Mouse (Mus musculus): ENCODE measurements around the gene Dgki. TPM values are rescaled to one million over a fixed set of nuclear protein-coding genes. Genes with fewer than 3 reads are reported as not detected.

Gene Dgki
- 0.56 and 0.59 TPM in 2 replicates for polyA plus RNA-seq (2016; fragmentation: Nextera tagmentation; extraction: Ambion mirVana)

DNA sequence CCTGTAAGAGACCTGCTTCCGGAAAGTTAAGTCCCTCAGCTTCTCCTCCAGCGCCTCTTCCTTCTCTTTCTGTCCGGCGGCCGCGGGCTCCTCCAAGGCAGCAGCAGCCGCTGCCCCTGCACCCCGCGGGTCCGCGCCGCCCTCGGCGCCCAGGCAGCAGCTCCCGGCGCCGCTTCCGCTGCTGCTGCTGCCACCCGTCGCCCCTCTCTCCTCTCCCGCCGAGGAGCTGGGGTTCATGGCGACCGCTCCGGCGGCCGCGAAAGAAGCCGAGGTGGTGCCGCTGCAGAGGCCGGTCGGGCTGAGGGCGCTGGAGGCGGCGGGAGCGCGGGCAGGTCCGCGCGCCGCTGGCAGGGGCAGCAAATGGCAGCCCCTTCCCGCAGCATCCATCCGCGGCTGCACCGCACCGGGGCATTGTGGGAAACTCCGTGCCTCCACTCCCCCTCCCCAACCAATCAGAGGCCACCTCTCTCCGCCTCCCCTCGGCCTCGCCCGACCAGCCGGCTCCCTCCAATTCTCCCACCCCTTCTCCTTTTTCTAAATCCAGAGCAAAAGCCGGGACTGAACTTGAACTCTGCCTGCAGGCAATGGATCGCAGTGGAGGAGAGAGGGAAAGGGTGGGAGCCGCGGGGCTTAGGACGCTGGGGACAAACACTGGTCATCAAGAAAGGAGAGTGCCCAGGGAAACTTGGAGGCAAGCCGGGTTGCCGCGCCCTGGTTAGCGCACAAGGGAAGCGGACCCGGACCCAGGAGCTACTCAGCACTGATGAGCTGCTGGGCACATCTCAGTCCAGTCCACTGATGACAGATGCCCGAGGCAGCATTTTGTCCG lies at the start of gene Dgki:
Gene Dgki, minus strand, starts transcription at position 623 of the 829 bp plus-strand sequence.
- H3K27ac ChIP-seq (replicated peaks) = peak within 1 kb of the TSS; percentile 79
- no peaks in the 10 kb centered on the region for H3K9me3 ChIP-seq
- H3K4me3 ChIP-seq = peak within 1 kb of the TSS; percentile 77
- WGBS = 1% methylated on average over 65 of the region's 65 CpGs
- peaks cover 73% of the 10 kb centered on the region for H3K27me3 ChIP-seq (replicated peaks; ENCODE audit: low read depth, poor library complexity, severe bottlenecking)
- H3K4me1 ChIP-seq = peaks cover 18% of the 10 kb centered on the region
- no peaks in the 10 kb centered on the region for H3K36me3 ChIP-seq (replicated peaks)
- peak; percentile 81 for DNase-seq (ENCODE audit: low spot score)

DNA sequence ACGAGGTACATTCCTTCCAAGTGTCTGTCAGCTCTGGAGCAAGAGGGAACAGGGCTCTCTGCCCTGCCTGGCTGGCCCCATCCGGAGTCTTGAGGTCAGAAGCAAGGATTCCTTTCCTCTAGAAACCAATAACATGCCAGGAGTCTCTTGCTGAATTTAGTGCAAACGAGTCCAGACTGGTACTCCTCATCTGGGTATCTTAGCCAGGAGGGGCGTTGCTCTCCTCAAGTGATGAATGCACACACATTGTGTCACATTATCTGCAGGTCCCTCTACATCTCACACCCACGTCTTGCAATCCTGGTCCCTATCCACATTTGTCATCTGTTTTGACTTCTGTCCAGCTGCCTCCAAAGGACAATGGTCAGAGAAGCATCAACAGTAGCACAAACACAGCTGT lies 47.6 kb upstream of the Dgki start:
- no peak for DNase-seq (ENCODE audit: low spot score)

DNA sequence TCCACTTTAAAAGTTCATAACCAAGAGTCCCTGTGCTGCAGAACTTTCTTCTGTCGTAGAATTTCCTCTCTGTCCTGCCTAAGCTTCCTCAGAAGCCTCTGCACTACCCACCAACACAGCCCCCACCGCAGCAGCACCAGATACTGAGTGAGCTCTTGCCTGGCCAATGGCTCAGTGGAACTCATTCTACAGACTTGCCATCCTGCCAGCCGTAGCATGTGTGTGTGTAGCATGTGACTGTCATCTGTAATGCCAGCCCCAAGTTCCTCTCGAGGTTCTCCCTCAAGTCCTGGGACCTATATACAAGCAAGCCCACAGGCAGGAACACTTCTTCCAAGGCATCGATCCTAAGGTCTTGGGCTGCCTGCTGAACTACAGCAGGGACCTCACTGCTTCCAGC lies 38.1 kb upstream of the Dgki start:
- H3K4me1 ChIP-seq = peaks cover 15% of the 10 kb centered on the region
- H3K36me3 ChIP-seq (replicated peaks) = peaks cover 30% of the 10 kb centered on the region
- WGBS = 90% methylated on average over 5 of the region's 5 CpGs
- 0 out of 2 replicates have a peak overlapping the region, but pooled peaks have one; percentile 6 for H3K27ac ChIP-seq (replicated peaks)
- no peak overlapping the region for H3K4me3 ChIP-seq
- DNase-seq (ENCODE audit: low spot score) = no peak
- no peaks in the 10 kb centered on the region for H3K27me3 ChIP-seq (replicated peaks; ENCODE audit: low read depth, poor library complexity, severe bottlenecking)
- H3K9me3 ChIP-seq = no peaks in the 10 kb centered on the region

More for the DNA sequence above, 47.6 kb upstream of the Dgki start:
- no peak overlapping the region for H3K27ac ChIP-seq (replicated peaks)
- H3K27me3 ChIP-seq (replicated peaks; ENCODE audit: low read depth, poor library complexity, severe bottlenecking) = no peaks in the 10 kb centered on the region
- H3K36me3 ChIP-seq (replicated peaks) = peaks cover 31% of the 10 kb centered on the region
- H3K4me1 ChIP-seq = peaks cover 4% of the 10 kb centered on the region; the same call in 1 of the 2 replicates
- H3K9me3 ChIP-seq = no peaks in the 10 kb centered on the region
- WGBS = 84% methylated on average over 5 of the region's 5 CpGs
- no peak overlapping the region for H3K4me3 ChIP-seq

DNA sequence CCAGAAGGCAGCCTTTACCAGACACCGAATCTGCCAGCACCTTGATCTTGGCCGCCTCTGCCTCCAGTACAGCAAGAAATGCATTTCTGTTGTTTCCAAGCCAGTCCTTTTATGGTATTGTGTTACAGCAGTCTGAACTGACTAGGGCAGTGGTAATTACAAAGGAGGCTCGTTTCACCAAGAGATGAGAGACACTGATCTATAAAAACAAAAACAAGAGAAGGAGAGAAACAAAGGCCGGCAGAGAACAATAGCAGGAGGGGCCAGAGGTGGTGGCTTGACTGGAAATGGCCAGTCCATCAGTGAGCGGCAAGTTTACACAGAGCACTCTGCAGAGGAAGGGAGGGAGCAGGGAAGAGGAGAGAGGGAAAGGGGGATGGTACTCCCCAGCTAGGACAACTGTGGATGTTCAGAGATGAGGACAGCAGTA lies 36.9 kb upstream of the Dgki start:
- H3K27ac ChIP-seq (replicated peaks) = peak overlapping the region; percentile 54
- 20% methylated on average over 5 of the region's 5 CpGs for WGBS
- H3K27me3 ChIP-seq (replicated peaks; ENCODE audit: low read depth, poor library complexity, severe bottlenecking) = no peaks in the 10 kb centered on the region
- H3K36me3 ChIP-seq (replicated peaks) = peaks cover 42% of the 10 kb centered on the region
- H3K4me1 ChIP-seq = peaks cover 15% of the 10 kb centered on the region
- H3K9me3 ChIP-seq = no peaks in the 10 kb centered on the region
- DNase-seq (ENCODE audit: low spot score) = peak; percentile 21
- no peak overlapping the region for H3K4me3 ChIP-seq

DNA sequence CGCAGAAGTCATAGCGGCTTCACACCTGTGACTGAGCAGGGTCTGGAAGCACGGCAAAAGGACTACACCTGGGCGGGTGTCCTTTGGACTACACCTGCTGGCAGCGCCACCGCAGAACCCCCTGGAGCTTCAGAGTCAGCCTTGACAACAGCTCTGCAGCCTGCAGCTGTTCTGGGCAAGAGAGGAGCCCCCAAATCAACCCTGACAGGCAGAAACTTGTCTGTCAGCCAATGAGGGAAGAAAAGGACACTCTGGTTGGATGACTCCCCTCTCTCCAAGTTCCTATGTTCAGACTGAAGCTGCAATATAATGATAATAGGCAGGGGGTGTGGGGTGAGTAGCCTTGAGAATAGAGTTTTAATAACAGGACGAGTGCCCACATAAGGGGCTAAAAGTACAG lies 36.4 kb upstream of the Dgki start:
- H3K4me3 ChIP-seq = no peak overlapping the region
- peaks cover 47% of the 10 kb centered on the region for H3K36me3 ChIP-seq (replicated peaks)
- H3K27ac ChIP-seq (replicated peaks) = peak overlapping the region; percentile 54; the same call in 1 of the 2 replicates
- no peaks in the 10 kb centered on the region for H3K27me3 ChIP-seq (replicated peaks; ENCODE audit: low read depth, poor library complexity, severe bottlenecking)
- H3K4me1 ChIP-seq = peaks cover 15% of the 10 kb centered on the region
- no peak for DNase-seq (ENCODE audit: low spot score)
- no peaks in the 10 kb centered on the region for H3K9me3 ChIP-seq
- 63% methylated on average over 7 of the region's 7 CpGs for WGBS

DNA sequence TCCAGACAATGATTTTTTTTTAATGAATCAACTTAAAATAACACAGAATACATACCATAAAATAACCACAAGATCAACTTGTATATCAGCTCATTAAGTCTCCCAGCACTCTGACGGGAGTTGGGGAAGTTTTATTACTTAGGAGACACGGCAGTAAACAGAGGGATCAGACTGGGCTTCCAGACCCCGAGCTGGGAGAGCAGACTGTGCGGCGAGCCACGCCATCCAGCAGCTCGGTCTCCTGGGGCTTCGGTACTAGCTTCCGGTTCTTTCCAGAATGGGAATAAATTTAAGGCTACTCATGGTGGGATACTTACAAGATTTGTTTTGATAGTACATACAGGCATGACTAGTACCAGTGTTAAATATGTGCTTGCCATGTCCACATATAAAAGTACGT lies 32.9 kb upstream of the Dgki start:
- H3K36me3 ChIP-seq (replicated peaks) = peaks cover 50% of the 10 kb centered on the region
- DNase-seq (ENCODE audit: low spot score) = no peak

DNA sequence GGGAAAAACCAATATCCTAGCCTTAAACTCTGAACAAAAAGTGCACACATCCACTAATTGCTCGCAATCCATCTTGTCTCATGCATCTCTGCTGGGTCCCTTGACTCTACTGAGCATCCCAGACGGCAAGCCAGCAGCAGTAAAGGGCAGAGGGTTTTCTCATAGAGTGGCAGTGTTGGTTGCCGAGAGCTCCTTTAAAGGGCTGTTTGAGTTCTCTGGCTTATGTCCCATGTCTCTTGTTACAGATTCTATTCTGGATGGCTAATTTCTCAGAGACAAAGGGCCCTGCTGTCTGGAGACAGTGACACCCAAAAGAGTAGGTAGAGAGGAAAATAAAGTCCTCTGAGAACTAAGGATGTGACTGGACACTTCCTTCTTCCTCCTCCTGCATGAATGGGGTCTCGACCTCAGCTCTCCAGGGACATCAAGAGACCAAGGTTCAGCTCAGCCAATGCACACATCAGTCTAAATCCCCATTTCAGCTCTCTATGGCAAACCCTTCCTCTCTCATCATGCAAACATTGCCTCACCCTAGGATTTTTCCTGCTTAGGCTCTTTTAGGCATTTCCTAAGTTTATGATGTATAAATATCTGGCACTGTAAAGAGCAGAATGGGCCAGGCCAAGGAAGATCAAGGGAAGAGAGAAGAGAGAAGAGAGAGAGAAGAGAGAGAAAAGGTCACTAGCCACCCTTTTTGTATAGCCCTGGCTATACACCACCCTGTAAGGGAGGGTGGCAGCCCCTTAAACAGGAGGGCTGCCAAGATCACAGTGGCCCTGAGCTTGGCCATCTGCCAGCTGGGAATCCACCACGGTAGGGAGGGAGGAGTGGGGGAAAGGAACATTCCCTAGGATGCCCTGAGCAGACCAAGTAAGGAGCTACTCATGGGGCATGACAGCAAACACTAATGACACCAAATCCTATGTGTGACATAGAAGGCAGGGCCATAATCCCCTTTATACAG lies 30.2 kb upstream of the Dgki start:
- 60% methylated on average over 5 of the region's 5 CpGs for WGBS
- Histone ChIP-seq H3K27ac (replicated peaks) (no peak overlapping the region), H3K36me3 (replicated peaks) (peaks cover 38% of the 10 kb centered on the region), H3K27me3 (replicated peaks; ENCODE audit: low read depth, poor library complexity, severe bottlenecking) (no peaks in the 10 kb centered on the region), H3K4me1 (peaks cover 7% of the 10 kb centered on the region; the same call in 1 of the 2 replicates), H3K9me3 (no peaks in the 10 kb centered on the region), H3K4me3 (no peak overlapping the region)
- no peak for DNase-seq (ENCODE audit: low spot score)

More for the DNA sequence above, 32.9 kb upstream of the Dgki start:
- WGBS = 88% methylated on average over 10 of the region's 10 CpGs
- Histone ChIP-seq H3K27me3 (replicated peaks; ENCODE audit: low read depth, poor library complexity, severe bottlenecking) (no peaks in the 10 kb centered on the region), H3K4me1 (peaks cover 23% of the 10 kb centered on the region), H3K4me3 (no peak overlapping the region), H3K9me3 (no peaks in the 10 kb centered on the region), H3K27ac (replicated peaks) (no peak overlapping the region)

DNA sequence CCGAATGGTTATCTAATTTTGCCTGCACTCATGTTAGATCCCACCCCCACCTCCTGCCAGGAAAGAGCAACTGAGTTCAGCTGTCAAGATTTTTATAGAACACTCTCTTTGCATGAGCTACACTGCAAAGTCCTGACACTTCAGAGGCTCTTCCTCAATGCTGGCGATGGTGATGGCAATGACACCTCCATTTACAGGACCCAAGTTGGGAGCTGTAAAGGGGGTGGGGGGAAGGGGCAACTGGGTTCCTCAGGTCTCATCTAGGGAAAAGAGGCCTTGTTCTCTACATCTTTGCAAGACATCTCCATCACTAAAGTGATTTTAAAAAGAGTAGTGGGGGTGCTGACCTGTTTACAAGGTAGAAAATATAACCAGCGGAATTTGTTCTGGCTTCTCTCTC lies 29.4 kb upstream of the Dgki start:
- H3K9me3 ChIP-seq = no peaks in the 10 kb centered on the region
- no peak overlapping the region for H3K27ac ChIP-seq (replicated peaks)
- H3K4me1 ChIP-seq = peaks cover 7% of the 10 kb centered on the region; the same call in 1 of the 2 replicates
- H3K27me3 ChIP-seq (replicated peaks; ENCODE audit: low read depth, poor library complexity, severe bottlenecking) = no peaks in the 10 kb centered on the region
- 80% methylated on average over 3 of the region's 3 CpGs for WGBS
- DNase-seq (ENCODE audit: low spot score) = no peak
- no peak overlapping the region for H3K4me3 ChIP-seq
- peaks cover 33% of the 10 kb centered on the region for H3K36me3 ChIP-seq (replicated peaks)

DNA sequence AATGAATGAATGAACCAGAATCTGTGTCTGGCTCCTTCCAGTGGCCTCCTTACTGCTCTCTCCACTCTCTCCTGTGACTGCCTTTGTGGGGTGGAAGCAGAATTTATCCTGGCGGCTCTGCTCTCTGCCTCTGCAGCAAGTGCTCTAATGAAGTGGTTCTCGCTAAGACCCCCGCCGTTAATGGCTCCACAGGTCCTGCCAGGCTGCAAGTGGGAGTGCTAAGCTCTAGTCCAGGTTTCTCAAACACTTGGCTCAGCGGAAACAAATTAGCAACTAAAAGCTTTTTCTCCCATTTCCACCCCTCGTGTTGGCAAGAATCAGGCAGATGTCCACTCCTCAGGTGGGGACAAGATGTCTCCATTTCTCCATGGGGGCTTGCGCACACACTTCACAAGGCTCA lies 28.7 kb upstream of the Dgki start:
- H3K9me3 ChIP-seq = no peaks in the 10 kb centered on the region
- no peaks in the 10 kb centered on the region for H3K27me3 ChIP-seq (replicated peaks; ENCODE audit: low read depth, poor library complexity, severe bottlenecking)
- H3K36me3 ChIP-seq (replicated peaks) = peaks cover 26% of the 10 kb centered on the region
- no peak for DNase-seq (ENCODE audit: low spot score)
- 51% methylated on average over 7 of the region's 7 CpGs for WGBS
- no peak overlapping the region for H3K4me3 ChIP-seq
- no peak overlapping the region for H3K27ac ChIP-seq (replicated peaks)
- H3K4me1 ChIP-seq = peaks cover 7% of the 10 kb centered on the region; the same call in 1 of the 2 replicates

DNA sequence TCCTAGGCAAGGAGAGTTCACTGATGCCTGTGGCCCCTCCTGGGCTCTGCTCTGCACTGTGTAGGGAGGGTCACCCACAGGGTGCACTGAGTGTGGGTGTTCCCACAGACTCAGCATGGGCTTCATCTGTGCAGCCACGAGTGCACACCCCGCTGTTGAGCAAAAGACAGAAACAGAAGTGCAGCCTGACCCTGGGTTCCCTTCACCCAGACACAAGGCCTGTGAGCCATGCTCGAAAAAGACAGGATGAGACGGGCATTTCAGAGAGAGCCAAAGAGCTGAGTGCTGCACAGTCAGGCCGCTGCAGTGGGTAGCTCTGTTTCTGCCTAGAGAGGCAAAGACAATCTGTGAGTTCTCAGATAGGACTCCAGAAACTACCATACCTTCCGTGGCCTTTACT lies 27.5 kb upstream of the Dgki start:
- WGBS = 59% methylated on average over 6 of the region's 6 CpGs
- Histone ChIP-seq H3K36me3 (replicated peaks) (peaks cover 15% of the 10 kb centered on the region), H3K27ac (replicated peaks) (peak overlapping the region; percentile 15; the same call in 1 of the 2 replicates), H3K4me3 (no peak overlapping the region), H3K27me3 (replicated peaks; ENCODE audit: low read depth, poor library complexity, severe bottlenecking) (no peaks in the 10 kb centered on the region), H3K4me1 (peaks cover 7% of the 10 kb centered on the region; the same call in 1 of the 2 replicates), H3K9me3 (no peaks in the 10 kb centered on the region)
- no peak for DNase-seq (ENCODE audit: low spot score)

DNA sequence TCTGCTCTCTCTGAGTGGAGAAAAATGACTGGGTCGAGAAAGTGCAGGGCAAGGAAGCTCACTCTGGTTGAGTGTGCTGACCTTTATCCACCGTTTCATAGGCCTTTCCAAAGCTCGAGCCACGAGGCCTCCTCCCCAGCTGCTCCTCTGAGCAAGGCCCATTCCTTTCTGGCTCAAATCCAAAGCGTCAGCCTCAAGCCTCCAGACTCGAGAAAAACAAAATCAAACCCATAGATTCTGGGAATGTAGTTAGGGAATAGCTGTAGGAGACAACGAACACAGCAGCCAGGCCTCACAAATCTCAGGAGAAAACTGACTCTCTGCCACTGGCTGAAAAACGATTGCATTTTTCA lies 26.6 kb upstream of the Dgki start:
- peaks cover 7% of the 10 kb centered on the region; the same call in 1 of the 2 replicates for H3K4me1 ChIP-seq
- 67% methylated on average over 8 of the region's 8 CpGs for WGBS
- DNase-seq (ENCODE audit: low spot score) = no peak
- H3K27ac ChIP-seq (replicated peaks) = no peak overlapping the region
- H3K36me3 ChIP-seq (replicated peaks) = peaks cover 5% of the 10 kb centered on the region
- H3K4me3 ChIP-seq = no peak overlapping the region
- no peaks in the 10 kb centered on the region for H3K27me3 ChIP-seq (replicated peaks; ENCODE audit: low read depth, poor library complexity, severe bottlenecking)
- H3K9me3 ChIP-seq = no peaks in the 10 kb centered on the region

DNA sequence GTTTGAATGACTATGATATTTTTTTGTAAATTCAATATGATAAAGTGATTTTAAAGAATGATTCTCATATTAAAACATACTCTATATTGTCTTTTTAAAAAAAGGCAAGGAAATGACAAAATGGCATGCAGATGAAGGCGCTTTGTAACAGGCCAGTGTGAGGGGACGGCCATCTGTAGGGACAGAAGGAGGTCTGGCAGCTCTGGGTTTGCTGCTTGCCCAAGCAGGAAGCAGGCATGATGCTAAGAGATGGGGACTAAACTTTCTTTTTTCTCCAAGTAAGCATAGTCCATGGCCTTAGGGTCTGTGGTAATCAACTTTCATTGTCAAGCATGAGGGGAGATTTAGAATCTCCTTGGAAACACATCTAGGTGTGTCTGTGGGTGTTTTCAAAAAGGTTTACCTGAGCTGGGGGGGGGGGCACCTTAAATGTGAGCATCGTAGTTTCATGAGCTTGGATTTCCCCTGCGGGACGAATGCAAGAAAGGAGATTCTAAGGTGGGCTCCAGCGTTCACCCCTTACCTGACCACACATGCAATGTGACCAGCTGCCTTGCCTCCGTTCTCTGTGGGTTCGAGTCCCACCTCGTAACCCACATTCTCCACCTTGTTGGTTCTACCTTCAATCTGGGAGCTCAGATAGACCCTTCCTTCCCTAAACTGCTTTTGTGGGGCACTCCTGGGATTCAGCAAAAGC lies 26.1 kb upstream of the Dgki start:
- Histone ChIP-seq H3K36me3 (replicated peaks) (peaks cover under 1% of the 10 kb centered on the region; the same call in 1 of the 2 replicates), H3K27me3 (replicated peaks; ENCODE audit: low read depth, poor library complexity, severe bottlenecking) (no peaks in the 10 kb centered on the region), H3K27ac (replicated peaks) (no peak overlapping the region), H3K9me3 (no peaks in the 10 kb centered on the region), H3K4me1 (peaks cover 7% of the 10 kb centered on the region; the same call in 1 of the 2 replicates), H3K4me3 (no peak overlapping the region)
- WGBS = 94% methylated on average over 9 of the region's 9 CpGs
- no peak for DNase-seq (ENCODE audit: low spot score)
